Mouse (Mus musculus) kidney, embryonic 15.5 days (tissue): Measurements from ENCODE around the gene Zfp275. TPM values are rescaled to one million over a fixed set of nuclear protein-coding genes. Genes with fewer than 3 reads are reported as not detected.
"Not testable (repeated sequence)": the region's sequence is repeated elsewhere in the genome, so short reads cannot be mapped to it uniquely, and the experiment has no call there.

ENCODE experiments used
- ATAC-seq: fragments of 200-750 bp; cut with Nextera tagmentation; replicated peaks from 2 replicates; pipeline ENCODE4 v1.8.0; 2017; ENCODE audit warnings: moderate TSS enrichment; ENCODE audit not compliant: low FRiP score
- H3K27ac ChIP-seq: fragments of 300-500 bp; sonication (generic); 2 replicates; pipeline ENCODE4 v1.5.1; 2015; ENCODE audit warnings: mild to moderate bottlenecking, inconsistent platforms
- H3K27me3 ChIP-seq: fragments of 300-500 bp; sonication (generic); 2 replicates; pipeline ENCODE4 v1.6.1; 2015; ENCODE audit warnings: inconsistent platforms
- H3K36me3 ChIP-seq: fragments of 300-500 bp; sonication (generic); 2 replicates; pipeline ENCODE4 v1.6.1; 2015; ENCODE audit warnings: inconsistent platforms
- H3K4me1 ChIP-seq: fragments of 300-500 bp; sonication (generic); 2 replicates; pipeline ENCODE4 v1.6.1; 2015; ENCODE audit warnings: inconsistent platforms
- H3K4me2 ChIP-seq: fragments of 300-500 bp; sonication (generic); 2 replicates; pipeline ENCODE4 v1.6.1; 2015; ENCODE audit warnings: moderate library complexity, mild to moderate bottlenecking, inconsistent platforms
- H3K4me3 ChIP-seq: fragments of 300-500 bp; sonication (generic); replicated peaks from 2 replicates; pipeline ENCODE4 v1.5.1; 2015; ENCODE audit warnings: mild to moderate bottlenecking, inconsistent platforms
- H3K9ac ChIP-seq: fragments of 300-500 bp; sonication (generic); 2 replicates; pipeline ENCODE4 v1.6.1; 2015; ENCODE audit warnings: mild to moderate bottlenecking, inconsistent platforms
- H3K9me3 ChIP-seq: fragments of 300-500 bp; sonication (generic); replicated peaks from 2 replicates; pipeline ENCODE4 v1.6.1; 2016; ENCODE audit warnings: inconsistent platforms
- WGBS: fragments of 180-500 bp; shearing (Covaris S2); methylation state at CpG from one replicate; pipeline ENCODE4 v1.1.7; 2015; ENCODE audit warnings: mixed read lengths; 5-methylcytosine and 5-hydroxymethylcytosine counted together
- polyA plus RNA-seq: library from polyadenylated mRNA; unstranded; fragments of >200 nt; fragmentation: Nextera tagmentation; extraction: Ambion mirVana; gene quantifications from 2 replicates; pipeline ENCODE4 v1.2.1, GENCODE M21; 2015

The Zfp275 gene
- polyA plus RNA-seq, 1 experiment from 2014 or later = 14.3 TPM

GRCm38 (mm10) chrX:73344346-73344745 is 1.9 kb downstream of the Zfp275 start:
- Histone ChIP-seq H3K27ac (no peak overlapping the region), H3K9me3 (no peaks in the 10 kb centered on the region), H3K27me3 (peaks cover 16% of the 10 kb centered on the region; the same call in 1 of the 2 replicates), H3K4me1 (0 out of 2 replicates have a peak, but pooled peaks cover 5% of the 10 kb centered on the region), H3K4me2 (no peak overlapping the region), H3K36me3 (no peaks in the 10 kb centered on the region), H3K4me3 (no peak overlapping the region), H3K9ac (no peak overlapping the region)
- WGBS = 76% methylated on average over 1 of the region's 1 CpGs
- ATAC-seq = no peak

DNA sequence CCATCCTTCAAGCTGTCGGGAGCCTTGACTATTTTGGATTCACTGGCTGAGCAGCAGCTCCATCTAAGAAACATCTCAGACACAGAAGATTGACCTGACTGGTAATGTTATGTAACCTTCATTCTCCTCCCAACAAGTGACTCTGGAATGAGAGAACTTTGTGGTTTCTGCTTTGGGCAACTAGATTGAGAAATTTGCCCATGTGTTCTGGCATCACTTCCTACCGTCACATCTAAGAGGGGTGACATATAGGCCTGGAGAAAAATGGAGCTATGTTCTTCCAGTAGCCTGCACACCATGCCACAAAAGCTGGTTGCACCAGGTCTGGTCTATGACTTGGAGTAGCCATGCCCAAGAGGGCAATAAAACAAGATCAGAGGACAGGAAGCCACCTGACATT is 13.7 kb downstream of the Zfp275 start:
- H3K9ac ChIP-seq = no peak overlapping the region
- H3K27me3 ChIP-seq = peaks cover 9% of the 10 kb centered on the region
- H3K27ac ChIP-seq = no peak overlapping the region
- WGBS = 96% methylated on average over 2 of the region's 2 CpGs
- no peak overlapping the region for H3K4me3 ChIP-seq
- H3K9me3 ChIP-seq = 0 out of 2 replicates have a peak, but pooled peaks cover 3% of the 10 kb centered on the region
- H3K4me1 ChIP-seq = no peaks in the 10 kb centered on the region
- H3K4me2 ChIP-seq = no peak overlapping the region
- H3K36me3 ChIP-seq = peaks cover 56% of the 10 kb centered on the region
- ATAC-seq = no peak

DNA sequence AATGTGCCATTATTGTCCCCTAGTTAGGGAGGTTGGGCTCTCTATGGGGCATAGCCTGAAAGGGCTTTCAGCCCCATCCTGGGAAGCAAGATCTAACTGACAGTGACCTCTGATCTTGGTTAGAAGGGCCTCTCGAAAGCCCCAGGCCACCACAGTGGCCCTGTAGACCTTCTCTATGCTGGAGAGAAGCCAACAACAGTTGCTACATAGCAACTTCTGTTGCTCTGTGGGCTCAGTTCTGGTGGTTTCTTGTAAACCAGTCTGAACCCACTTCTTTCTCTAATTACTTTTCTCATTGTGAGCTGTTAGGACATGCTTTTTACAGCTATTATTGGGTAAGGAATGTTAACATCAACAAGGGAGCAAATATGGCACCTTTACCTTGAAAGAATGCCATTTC is 14.3 kb downstream of the Zfp275 start:
- Histone ChIP-seq H3K4me2 (no peak overlapping the region), H3K27ac (no peak overlapping the region), H3K27me3 (peaks cover 9% of the 10 kb centered on the region), H3K36me3 (peaks cover 52% of the 10 kb centered on the region), H3K4me3 (no peak overlapping the region), H3K9me3 (0 out of 2 replicates have a peak, but pooled peaks cover 3% of the 10 kb centered on the region), H3K9ac (no peak overlapping the region), H3K4me1 (no peaks in the 10 kb centered on the region)
- whole genome bisulfite sequencing = 79% methylated on average over 1 of the region's 1 CpGs
- ATAC-seq = no peak

DNA sequence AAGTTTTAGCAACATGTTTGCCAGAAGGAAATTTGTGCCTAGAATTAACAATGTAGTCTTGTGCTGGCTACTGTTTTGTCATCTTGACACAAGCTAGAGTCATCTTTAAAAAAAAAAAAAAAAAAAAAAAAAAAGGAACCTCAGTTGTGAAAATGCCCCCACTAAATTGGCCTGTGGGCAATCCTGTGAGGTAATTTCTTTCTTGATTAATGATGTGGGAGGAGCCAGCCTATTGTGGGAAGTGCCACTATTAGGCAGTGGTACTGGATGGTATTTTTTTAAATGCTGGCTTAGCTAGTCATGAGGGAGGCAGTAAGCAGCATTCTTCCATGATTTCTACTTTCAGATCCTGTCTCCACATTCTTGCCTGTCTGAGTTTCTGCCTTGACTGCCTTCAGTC is 20.9 kb downstream of the Zfp275 start:
- ATAC-seq = no peak

DNA sequence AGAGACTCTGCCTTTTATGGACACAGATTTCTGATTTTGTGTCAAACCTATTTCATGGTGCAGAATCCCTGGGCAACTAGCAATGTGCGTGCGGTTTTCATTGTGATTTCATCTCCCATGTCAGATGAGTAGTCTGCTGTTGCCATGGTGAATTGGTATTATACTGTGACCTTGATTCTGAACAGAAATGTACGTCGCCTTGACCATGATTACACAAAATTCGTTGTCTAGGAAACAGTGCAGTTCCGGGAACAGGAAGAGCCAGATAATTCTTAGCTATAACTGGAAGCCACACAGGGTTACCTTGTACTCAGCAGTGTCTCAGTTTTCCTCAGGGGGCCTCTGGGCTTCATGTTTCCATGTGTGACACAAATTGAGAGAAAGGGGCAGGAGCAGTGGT is 42.0 kb downstream of the Zfp275 start:
- 76% methylated on average over 6 of the region's 6 CpGs for WGBS
- no peak for ATAC-seq

More for the DNA sequence above, 20.9 kb downstream of the Zfp275 start:
- Histone ChIP-seq H3K4me1 (no peaks in the 10 kb centered on the region), H3K4me2 (no peak overlapping the region), H3K27ac (no peak overlapping the region), H3K4me3 (no peak overlapping the region), H3K36me3 (no peaks in the 10 kb centered on the region; the same call in 1 of the 2 replicates), H3K9ac (no peak overlapping the region), H3K27me3 (peaks cover 5% of the 10 kb centered on the region; the same call in 1 of the 2 replicates), H3K9me3 (no peaks in the 10 kb centered on the region)

GRCm38 (mm10) chrX:73384924-73385323 is 42.5 kb downstream of the Zfp275 start:
- Histone ChIP-seq H3K4me1 (no peaks in the 10 kb centered on the region), H3K9ac (no peak overlapping the region), H3K4me2 (no peak overlapping the region), H3K9me3 (no peaks in the 10 kb centered on the region), H3K4me3 (no peak overlapping the region), H3K27ac (no peak overlapping the region), H3K27me3 (peaks cover 18% of the 10 kb centered on the region; the same call in 1 of the 2 replicates), H3K36me3 (no peaks in the 10 kb centered on the region)
- no peak for ATAC-seq
- WGBS = 24% methylated on average over 1 of the region's 1 CpGs

More for the DNA sequence above, 42.0 kb downstream of the Zfp275 start:
- Histone ChIP-seq H3K4me1 (no peaks in the 10 kb centered on the region), H3K4me2 (no peak overlapping the region), H3K36me3 (no peaks in the 10 kb centered on the region), H3K27ac (no peak overlapping the region), H3K27me3 (peaks cover 18% of the 10 kb centered on the region; the same call in 1 of the 2 replicates), H3K4me3 (no peak overlapping the region), H3K9ac (no peak overlapping the region), H3K9me3 (no peaks in the 10 kb centered on the region)

DNA sequence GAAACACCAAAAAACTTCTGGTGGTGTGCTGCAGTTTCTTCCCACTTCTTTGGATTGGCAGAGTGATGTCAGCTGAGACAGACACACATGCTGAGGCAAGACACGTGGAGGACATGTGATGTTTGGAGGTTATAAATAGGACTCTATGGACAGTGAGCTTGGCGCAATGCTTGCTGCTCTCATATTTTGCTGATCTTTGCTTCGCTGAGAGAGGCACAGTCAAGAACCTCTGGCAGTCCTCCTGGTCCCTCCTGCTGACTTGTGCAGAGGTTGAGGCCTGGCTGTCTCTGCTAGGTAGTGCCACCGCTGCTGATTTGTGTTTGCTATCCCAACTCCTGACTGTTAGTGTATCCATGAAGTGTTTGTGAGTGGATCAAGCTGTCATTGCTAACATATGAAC is 49.1 kb downstream of the Zfp275 start:
- no peak overlapping the region for H3K4me3 ChIP-seq
- H3K36me3 ChIP-seq = no peaks in the 10 kb centered on the region
- no peaks in the 10 kb centered on the region for H3K9me3 ChIP-seq
- H3K27ac ChIP-seq = no peak overlapping the region
- 87% methylated on average over 4 of the region's 4 CpGs for WGBS
- no peak overlapping the region for H3K9ac ChIP-seq
- peaks cover 16% of the 10 kb centered on the region for H3K27me3 ChIP-seq
- no peaks in the 10 kb centered on the region for H3K4me1 ChIP-seq
- ATAC-seq = no peak
- H3K4me2 ChIP-seq = no peak overlapping the region

DNA sequence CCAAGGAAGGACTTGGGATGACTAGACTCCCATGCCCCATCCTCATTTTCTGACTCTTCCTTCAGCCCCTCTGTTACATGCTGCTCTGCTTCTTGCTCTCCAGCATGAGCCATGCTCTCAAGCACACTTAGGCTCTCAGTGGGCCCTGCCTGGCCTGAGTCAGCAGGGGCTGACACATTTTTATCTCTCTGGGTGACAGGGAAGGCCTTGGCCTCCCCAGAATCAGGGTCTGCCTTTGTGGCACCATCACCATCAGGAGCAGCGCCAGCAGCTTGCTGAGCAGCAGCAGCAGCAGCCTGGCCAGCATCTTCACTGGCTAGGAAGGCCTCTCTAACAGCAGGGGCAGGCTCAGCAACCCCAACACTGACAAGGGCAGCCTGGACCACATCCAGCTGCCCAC is 54.0 kb downstream of the Zfp275 start:
- WGBS = 100% methylated on average over 1 of the region's 1 CpGs
- no peaks in the 10 kb centered on the region for H3K9me3 ChIP-seq
- H3K4me1 ChIP-seq = no peaks in the 10 kb centered on the region
- H3K27ac ChIP-seq = no peak overlapping the region
- H3K27me3 ChIP-seq = peaks cover 17% of the 10 kb centered on the region
- H3K4me3 ChIP-seq = no peak overlapping the region
- H3K4me2 ChIP-seq = no peak overlapping the region
- H3K9ac ChIP-seq = no peak overlapping the region
- H3K36me3 ChIP-seq = no peaks in the 10 kb centered on the region
- no peak for ATAC-seq

GRCm38 (mm10) chrX:73398636-73399035 is 56.2 kb downstream of the Zfp275 start, which contains the start of gene Gm18336:
Gm18336 (minus strand) TSS chrX:73398736.
- H3K36me3 ChIP-seq, H3K4me2 ChIP-seq, H3K4me1 ChIP-seq, H3K9me3 ChIP-seq, H3K27ac ChIP-seq, H3K9ac ChIP-seq, ATAC-seq, H3K4me3 ChIP-seq: not testable (repeated sequence)
- WGBS = 61% methylated on average over 2 of the region's 2 CpGs
- H3K27me3 ChIP-seq = peaks cover 13% of the 10 kb centered on the region; the same call in 1 of the 2 replicates

- Histone ChIP-seq H3K4me1 (no peaks in the 10 kb centered on the region), H3K9ac (no peak overlapping the region), H3K4me3 (no peak overlapping the region), H3K9me3 (no peaks in the 10 kb centered on the region), H3K27ac (no peak overlapping the region), H3K36me3 (no peaks in the 10 kb centered on the region), H3K4me2 (no peak overlapping the region), H3K27me3 (peaks cover 4% of the 10 kb centered on the region; the same call in 1 of the 2 replicates)
- ATAC-seq = no peak
- 89% methylated on average over 20 of the region's 20 CpGs for WGBS
Observed at GRCm38 (mm10) chrX:73400951-73401350, 58.5 kb downstream of the Zfp275 start.

GRCm38 (mm10) chrX:73401616-73402015 is 59.2 kb downstream of the Zfp275 start:
- ATAC-seq = no peak
- Histone ChIP-seq H3K4me1 (no peaks in the 10 kb centered on the region), H3K9ac (no peak overlapping the region), H3K27ac (no peak overlapping the region), H3K4me2 (no peak overlapping the region), H3K9me3 (no peaks in the 10 kb centered on the region), H3K4me3 (no peak overlapping the region), H3K27me3 (peaks cover 4% of the 10 kb centered on the region; the same call in 1 of the 2 replicates), H3K36me3 (no peaks in the 10 kb centered on the region)
- 92% methylated on average over 12 of the region's 12 CpGs for WGBS
